Comparison of ENCODE assay signal across 8 mouse cellular contexts in the genomic region with DNA sequence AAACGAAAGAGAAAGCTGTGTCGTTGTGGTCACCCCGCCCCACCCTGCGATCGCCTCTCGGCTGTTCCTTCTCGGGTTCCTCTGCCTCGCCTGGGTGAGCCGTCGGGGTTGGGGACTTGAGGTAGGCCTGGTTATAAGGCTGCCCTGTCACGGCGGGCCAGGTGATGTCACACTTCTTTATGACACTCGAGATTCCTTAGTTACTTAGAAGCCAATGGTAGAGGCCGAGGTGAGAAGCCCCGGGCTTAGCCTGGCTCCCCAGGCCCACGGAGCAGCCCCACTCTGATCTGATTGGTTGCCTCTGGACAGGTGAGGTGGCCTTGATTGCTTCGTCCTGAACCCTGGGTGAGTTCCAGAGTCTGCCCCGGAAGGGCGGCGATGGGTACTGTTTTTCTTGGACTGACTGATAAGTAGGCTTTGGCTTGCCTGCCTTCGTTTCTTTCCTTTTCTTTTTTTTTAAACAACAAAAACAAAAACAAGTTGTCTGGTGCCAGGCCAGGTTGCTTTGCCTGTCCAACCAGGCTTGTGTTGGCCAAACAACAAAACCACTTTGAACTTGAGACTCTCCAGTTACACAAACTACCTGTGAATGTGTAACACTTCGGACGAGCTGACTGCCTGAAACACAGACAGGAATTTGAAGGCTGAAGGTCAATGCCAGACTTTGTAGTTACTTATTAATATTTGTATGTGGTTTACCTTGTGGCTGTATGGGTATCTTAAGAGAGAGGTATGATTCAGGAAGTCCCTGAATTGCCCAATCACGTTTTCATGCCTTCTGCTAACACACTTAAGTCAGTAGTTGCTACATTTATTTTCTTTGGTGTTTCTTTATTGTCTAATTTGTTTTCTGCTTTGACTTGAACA. TPM values are rescaled to one million over a fixed set of nuclear protein-coding genes. Genes with fewer than 3 reads are reported as not detected.
DNase-seq lines count a peak whose midpoint lies in the region; ATAC-seq and TF ChIP-seq lines count a peak whose summit lies in the region.

No protein-coding gene starts in this region.

- no peaks in the 10 kb centered on the region for H3K27me3 ChIP-seq in intestine, postnatal 0 days (replicated peaks; ENCODE audit: control insufficient read depth, insufficient read depth, low read length)
- H3K27me3 ChIP-seq in neural tube, embryonic 14.5 days (ENCODE audit: control insufficient read depth, insufficient read depth, low read length) = no peaks in the 10 kb centered on the region

- intact Hi-C loops in heart, postnatal 36 days (cut with DNase I) = no loop called here

- DNase-seq in heart, adult 11 months = peak; percentile 99
- no peak for DNase-seq in heart, postnatal 36 days
- peak; percentile 94 for DNase-seq in gonadal fat pad, adult 2 months (ENCODE audit: low read depth)
- DNase-seq in lung, adult 18-20 months = peak; percentile 88 to 92
- no peak for DNase-seq in right cerebral cortex, adult 2 months (ENCODE audit: low spot score in 2 of 2)

- peak overlapping the region; percentile 99 for H3K9ac ChIP-seq in intestine, postnatal 0 days (ENCODE audit: low read depth, low read length)
- H3K9ac ChIP-seq in neural tube, embryonic 14.5 days (replicated peaks; ENCODE audit: low read depth, low read length) = peak overlapping the region; percentile 75

- no peak for TF ChIP-seq CTCF in intestine, postnatal 0 days (IDR thresholded peaks at IDR 0.05; ENCODE audit: low read depth)

- WGBS in intestine, postnatal 0 days = under 1% methylated on average over 24 of the region's 24 CpGs
- WGBS in neural tube, embryonic 14.5 days = 12% methylated on average over 24 of the region's 24 CpGs

- H3K36me3 ChIP-seq in intestine, postnatal 0 days (ENCODE audit: control insufficient read depth, insufficient read depth) = no peaks in the 10 kb centered on the region
- H3K36me3 ChIP-seq in neural tube, embryonic 14.5 days (ENCODE audit: control insufficient read depth, insufficient read depth, low read length) = no peaks in the 10 kb centered on the region

- H3K27ac ChIP-seq in brown adipose tissue, adult 24 weeks (replicated peaks; ENCODE audit: low read depth, low read length) = peak overlapping the region; percentile 88
- H3K27ac ChIP-seq in intestine, postnatal 0 days (ENCODE audit: low read depth, low read length) = peak overlapping the region; percentile 100
- peak overlapping the region; percentile 90 for H3K27ac ChIP-seq in neural tube, embryonic 14.5 days (ENCODE audit: low read depth, low read length)

- peak; percentile 88 for ATAC-seq in intestine, postnatal 0 days
- peak; percentile 32; the same call in 1 of the 2 replicates for ATAC-seq in neural tube, embryonic 14.5 days (ENCODE audit: low read depth)

- H3K4me3 ChIP-seq in brown adipose tissue, adult 24 weeks (ENCODE audit: insufficient read depth, low read depth, low read length) = peak overlapping the region; percentile 68
- H3K4me3 ChIP-seq in intestine, postnatal 0 days (ENCODE audit: low read depth, low read length) = peak overlapping the region; percentile 96
- peak overlapping the region; percentile 83 for H3K4me3 ChIP-seq in neural tube, embryonic 14.5 days (ENCODE audit: low read depth, low read length)

- H3K4me2 ChIP-seq in intestine, postnatal 0 days (replicated peaks; ENCODE audit: low read depth) = peak overlapping the region; percentile 71
- peak overlapping the region; percentile 92 for H3K4me2 ChIP-seq in neural tube, embryonic 14.5 days (ENCODE audit: low read depth, low read length)

- H3K9me3 ChIP-seq in intestine, postnatal 0 days (ENCODE audit: control insufficient read depth) = no peaks in the 10 kb centered on the region
- no peaks in the 10 kb centered on the region for H3K9me3 ChIP-seq in neural tube, embryonic 14.5 days (ENCODE audit: control insufficient read depth, low read length)

- peaks cover 17% of the 10 kb centered on the region for H3K4me1 ChIP-seq in brown adipose tissue, adult 24 weeks (ENCODE audit: control insufficient read depth, insufficient read depth, insufficient read length, low read length)
- peaks cover 6% of the 10 kb centered on the region for H3K4me1 ChIP-seq in intestine, postnatal 0 days (replicated peaks; ENCODE audit: control insufficient read depth, insufficient read depth, low read length)
- H3K4me1 ChIP-seq in neural tube, embryonic 14.5 days (ENCODE audit: control insufficient read depth, insufficient read depth, low read length) = peaks cover 35% of the 10 kb centered on the region

RNA-seq across cellular contexts. Expression of gene Tmbim6, which starts 0.9 kb away (rescaled TPM):
- 100 to 1,000 TPM; 233 to 243 TPM for total RNA-seq in heart, postnatal 36 days (2021)
- 290 and 634 TPM in 2 replicates for polyA plus RNA-seq in brown adipose tissue, adult 24 weeks (2012; ENCODE audit: insufficient read depth, insufficient read length, missing spikeins)
- 812 and 823 TPM in 2 replicates for polyA plus RNA-seq in gonadal fat pad, adult 2 months (2012; rRNA removed)
- polyA plus RNA-seq in intestine, postnatal 0 days (2015; fragmentation: Nextera tagmentation; extraction: Ambion mirVana) = 1,126 and 1,190 TPM in 2 replicates
- 245 and 257 TPM in 2 replicates for polyA plus RNA-seq in neural tube, embryonic 14.5 days (2014; fragmentation: Nextera tagmentation; extraction: Ambion mirVana)

RNA-seq across cellular contexts. Expression of gene Fmnl3, which starts 23.3 kb away (rescaled TPM):
- total RNA-seq in heart, postnatal 36 days (2021) = 10 to 100 TPM; 19.0 to 22.3 TPM
- polyA plus RNA-seq in brown adipose tissue, adult 24 weeks (2012; ENCODE audit: insufficient read depth, insufficient read length, missing spikeins) = 3.6 and 6.7 TPM in 2 replicates
- 30.6 and 31.4 TPM in 2 replicates for polyA plus RNA-seq in gonadal fat pad, adult 2 months (2012; rRNA removed)
- 5.6 and 5.9 TPM in 2 replicates for polyA plus RNA-seq in intestine, postnatal 0 days (2015; fragmentation: Nextera tagmentation; extraction: Ambion mirVana)
- polyA plus RNA-seq in neural tube, embryonic 14.5 days (2014; fragmentation: Nextera tagmentation; extraction: Ambion mirVana) = 7.3 and 8.8 TPM in 2 replicates

Comparison
In these comparisons a context has a peak if more than half of its experiments do, and no peak if none do; other contexts are left out.
1. DNase-seq: peak in heart, adult 11 months (single experiment), gonadal fat pad, adult 2 months (single experiment) and lung, adult 18-20 months (2 of 2); none in heart, postnatal 36 days (0 of 2) and right cerebral cortex, adult 2 months (0 of 2).
2. Peak in every context shown above with its lines, with median percentiles within 50 percentile points of each other: H3K27ac ChIP-seq and H3K4me3 ChIP-seq.